Mouse (Mus musculus): ENCODE measurements around the gene Ankrd31.

- TF ChIP-seq EP300 (IDR thresholded peaks at IDR 0.05; ENCODE audit: insufficient read depth, low read depth, low read length): no peak
- TF ChIP-seq POLR2A (IDR thresholded peaks at IDR 0.05; ENCODE audit: insufficient read depth, low read depth, low read length): no peak
- no peak for TF ChIP-seq CTCF (IDR thresholded peaks at IDR 0.05)
Observed at GRCm38 (mm10) chr13:96849752-96850151, 101.7 kb downstream of the Ankrd31 start.

Data from heart, adult 2 months (tissue).